Mouse (Mus musculus): ENCODE results near the gene Samd14. TPM values are rescaled to one million over a fixed set of nuclear protein-coding genes. Genes with fewer than 3 reads are reported as not detected.

Gene Samd14
- polyA plus RNA-seq, 1 experiment from 2014 or later = 35.4 TPM

- H3K4me1 ChIP-seq (replicated peaks) = peaks cover 51% of the 10 kb centered on the region
- H3K4me3 ChIP-seq (replicated peaks) = no peak overlapping the region
- no peak overlapping the region for H3K27ac ChIP-seq
- no peaks in the 10 kb centered on the region for H3K36me3 ChIP-seq
- H3K9ac ChIP-seq = no peak overlapping the region
- 66% methylated on average over 6 of the region's 6 CpGs for WGBS (ENCODE audit: insufficient replicate concordance)
- 0 out of 2 replicates have a peak, but pooled peaks cover 8% of the 10 kb centered on the region for H3K27me3 ChIP-seq
- H3K4me2 ChIP-seq = no peak overlapping the region
- ATAC-seq (ENCODE audit: low read depth) (no peak), DNase-seq (no peak)
- no peaks in the 10 kb centered on the region for H3K9me3 ChIP-seq (replicated peaks)
Observed at GRCm38 (mm10) chr11:95037306-95037705, 27.6 kb downstream of the Samd14 start.

DNA sequence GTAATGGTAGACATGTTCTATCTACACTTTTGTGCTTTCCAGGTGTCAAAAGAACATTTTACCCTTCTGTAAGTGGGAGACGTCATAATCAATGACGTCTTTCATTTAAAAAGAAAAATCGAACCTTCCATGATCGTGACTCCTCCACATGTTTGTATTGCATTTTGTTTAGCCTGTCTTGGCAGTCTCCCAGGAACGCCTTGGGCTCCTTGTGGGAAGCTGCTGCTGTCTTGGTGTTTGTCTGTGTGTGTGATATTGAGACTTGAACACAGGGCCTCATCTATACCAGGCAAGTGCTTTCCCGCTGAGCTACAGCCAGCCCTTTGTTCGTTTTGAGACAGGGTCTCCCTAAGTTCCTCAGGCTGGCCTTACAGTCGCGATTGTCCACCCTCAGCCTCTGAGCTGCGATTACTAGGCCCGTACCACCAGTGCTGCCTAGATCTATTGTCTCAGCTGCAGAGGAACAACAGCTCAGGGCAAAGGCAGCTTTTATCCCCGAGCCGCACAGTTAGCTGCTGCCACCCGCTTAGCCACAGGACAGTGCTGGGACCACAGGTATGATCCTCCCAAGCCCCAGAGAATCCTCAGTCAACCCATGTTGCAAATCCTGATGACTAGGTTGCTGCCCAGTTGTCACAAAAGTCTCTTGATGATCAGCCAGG lies 28.6 kb downstream of the Samd14 start:
- Histone ChIP-seq H3K4me2 (no peak overlapping the region), H3K27me3 (0 out of 2 replicates have a peak, but pooled peaks cover 7% of the 10 kb centered on the region), H3K27ac (no peak overlapping the region), H3K4me1 (replicated peaks) (peaks cover 50% of the 10 kb centered on the region), H3K9ac (no peak overlapping the region), H3K4me3 (replicated peaks) (no peak overlapping the region), H3K9me3 (replicated peaks) (no peaks in the 10 kb centered on the region), H3K36me3 (no peaks in the 10 kb centered on the region)
- ATAC-seq (ENCODE audit: low read depth) = no peak
- DNase-seq = no peak
- WGBS (ENCODE audit: insufficient replicate concordance) = 76% methylated on average over 14 of the region's 14 CpGs

DNA sequence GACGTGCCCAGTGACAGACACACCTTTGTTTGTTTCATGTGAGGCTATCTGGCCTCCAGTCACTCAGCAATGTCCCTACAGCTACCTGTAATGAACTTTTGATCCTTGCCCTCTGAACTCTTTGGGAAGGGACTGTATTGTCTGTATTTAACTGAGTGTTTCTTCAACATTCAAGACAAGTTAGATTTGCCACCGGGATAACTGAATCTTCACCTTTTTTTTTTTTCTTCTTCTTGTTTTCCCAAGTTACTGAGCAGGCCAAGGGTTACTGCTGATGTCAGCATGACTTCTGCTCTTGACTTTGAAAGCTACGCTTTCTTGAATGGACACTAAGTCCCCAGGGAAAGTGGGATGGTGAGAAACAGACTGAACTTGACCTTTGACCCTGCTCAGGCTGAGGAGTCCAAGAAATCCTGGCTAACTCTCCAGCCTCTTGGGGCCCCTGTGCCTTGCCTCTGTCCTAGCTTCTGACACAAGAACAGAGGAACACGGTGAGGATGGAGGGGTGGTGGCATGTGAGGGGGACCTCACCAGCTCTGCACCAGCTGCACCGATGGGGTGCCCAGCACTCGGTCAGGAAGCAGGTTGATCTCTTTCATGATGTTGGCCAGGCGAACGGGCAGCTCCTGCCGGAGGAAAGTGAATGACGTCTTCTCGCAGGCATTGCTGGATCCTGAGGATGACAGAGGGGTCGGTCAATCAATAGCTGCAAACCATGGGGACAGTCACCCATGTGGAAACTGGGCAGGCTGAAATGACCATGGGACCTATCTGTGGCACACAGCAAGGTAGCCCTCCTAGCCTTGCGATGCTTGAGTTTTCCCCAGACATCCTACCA lies 29.4 kb downstream of the Samd14 start:
- Histone ChIP-seq H3K4me2 (no peak overlapping the region), H3K9me3 (replicated peaks) (no peaks in the 10 kb centered on the region), H3K4me3 (replicated peaks) (no peak overlapping the region), H3K27ac (no peak overlapping the region), H3K27me3 (0 out of 2 replicates have a peak, but pooled peaks cover 3% of the 10 kb centered on the region), H3K9ac (no peak overlapping the region), H3K36me3 (no peaks in the 10 kb centered on the region), H3K4me1 (replicated peaks) (peaks cover 42% of the 10 kb centered on the region)
- DNase-seq (no peak), ATAC-seq (ENCODE audit: low read depth) (no peak)
- 74% methylated on average over 13 of the region's 13 CpGs for WGBS (ENCODE audit: insufficient replicate concordance)

DNA sequence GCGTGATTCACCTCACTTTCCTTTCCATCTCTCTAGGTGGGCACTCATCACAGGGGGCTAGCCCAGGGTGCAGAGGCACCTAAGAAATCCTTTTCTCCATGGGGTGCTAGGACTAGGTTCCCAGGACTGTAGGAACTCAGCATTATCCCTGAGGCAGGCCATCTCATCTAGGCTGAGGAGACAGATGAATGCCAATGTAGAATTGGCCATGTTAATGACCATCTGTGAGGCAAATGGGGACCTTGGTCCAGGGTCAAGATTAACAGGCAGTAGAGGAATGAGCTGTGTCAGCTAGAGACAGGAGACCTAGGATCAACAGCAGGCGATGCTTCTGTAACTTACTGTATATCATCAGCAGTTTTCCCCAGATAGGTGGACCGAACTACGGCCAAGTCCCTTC lies 30.1 kb downstream of the Samd14 start:
- peak overlapping the region; percentile 11; the same call in 1 of the 2 replicates for H3K27ac ChIP-seq
- peaks cover 42% of the 10 kb centered on the region for H3K4me1 ChIP-seq (replicated peaks)
- no peak for DNase-seq
- WGBS (ENCODE audit: insufficient replicate concordance) = 78% methylated on average over 4 of the region's 4 CpGs
- H3K9me3 ChIP-seq (replicated peaks) = no peaks in the 10 kb centered on the region
- H3K27me3 ChIP-seq = peaks cover 6% of the 10 kb centered on the region; the same call in 1 of the 2 replicates
- no peak for ATAC-seq (ENCODE audit: low read depth)
- H3K36me3 ChIP-seq = no peaks in the 10 kb centered on the region
- peak overlapping the region; percentile 97 for H3K4me2 ChIP-seq
- H3K4me3 ChIP-seq (replicated peaks) = no peak overlapping the region; the same call in 1 of the 2 replicates
- H3K9ac ChIP-seq = peak overlapping the region; percentile 83; the same call in 1 of the 2 replicates

- WGBS (ENCODE audit: insufficient replicate concordance) = 2% methylated on average over 20 of the region's 20 CpGs
Observed at GRCm38 (mm10) chr11:95040491-95041138, 30.9 kb downstream of the Samd14 start.

DNA sequence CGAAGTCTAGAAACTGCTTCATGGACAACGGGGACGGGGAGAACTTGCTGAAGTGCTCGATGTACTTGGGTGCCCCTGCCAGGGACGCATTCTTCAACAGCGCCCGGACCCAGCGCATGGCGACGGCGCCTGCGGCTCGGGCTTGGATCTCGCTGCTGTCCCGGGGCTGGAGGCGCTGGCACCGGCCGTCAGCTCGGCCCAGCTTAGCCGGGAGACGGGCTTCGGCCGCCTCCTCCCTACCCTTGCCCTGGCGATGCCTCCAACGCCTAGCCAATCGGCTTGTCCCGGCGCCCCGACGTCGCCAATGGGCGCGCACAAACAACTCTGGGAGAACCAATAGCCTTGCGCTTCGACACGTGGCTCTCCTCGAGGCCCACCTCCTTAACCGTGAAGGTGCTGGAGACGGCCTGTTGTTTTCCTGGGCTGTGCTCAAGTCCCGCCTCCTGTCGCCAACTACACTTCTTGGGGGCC lies 31.5 kb downstream of the Samd14 start, which contains the start of gene Pdk2:
Gene Pdk2, minus strand, starts transcription at position 216 of the 471 bp plus-strand sequence.
- WGBS (ENCODE audit: insufficient replicate concordance) = under 1% methylated on average over 41 of the region's 41 CpGs

More at GRCm38 (mm10) chr11:95040491-95041138, 30.9 kb downstream of the Samd14 start:
- H3K27ac ChIP-seq = peak overlapping the region; percentile 66
- H3K4me2 ChIP-seq = peak overlapping the region; percentile 97
- peaks cover 42% of the 10 kb centered on the region for H3K4me1 ChIP-seq (replicated peaks)
- peak overlapping the region; percentile 71 for H3K4me3 ChIP-seq (replicated peaks)
- peaks cover 11% of the 10 kb centered on the region for H3K27me3 ChIP-seq
- H3K9me3 ChIP-seq (replicated peaks) = no peaks in the 10 kb centered on the region
- H3K36me3 ChIP-seq = no peaks in the 10 kb centered on the region
- peak; percentile 18; the same call in 1 of the 2 replicates for ATAC-seq (ENCODE audit: low read depth)
- peak; percentile 54 for DNase-seq
- H3K9ac ChIP-seq = peak overlapping the region; percentile 83

DNA sequence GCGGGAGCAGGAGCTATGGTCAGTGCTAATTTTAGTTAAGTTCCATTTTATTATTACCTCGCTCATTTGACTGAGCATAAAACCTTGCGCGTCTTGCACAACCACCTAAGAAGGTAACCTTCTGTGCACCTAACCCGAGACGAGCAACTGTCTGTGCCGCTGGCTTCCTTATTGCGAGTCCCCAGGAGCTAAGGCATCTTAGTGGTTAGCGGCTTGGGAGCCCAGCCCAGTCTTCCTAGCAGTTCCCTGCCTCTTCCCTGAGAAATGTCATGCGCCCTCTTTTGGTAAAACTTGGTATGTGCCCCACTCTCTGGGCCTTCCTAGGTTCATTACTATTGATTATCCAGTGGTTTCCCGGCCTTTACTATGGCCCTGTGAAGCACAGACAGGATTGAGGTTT lies 32.4 kb downstream of the Samd14 start:
- 0% methylated on average over 11 of the region's 11 CpGs for WGBS (ENCODE audit: insufficient replicate concordance)
- DNase-seq (peak; percentile 74), ATAC-seq (ENCODE audit: low read depth) (peak; percentile 32)
- peaks cover 20% of the 10 kb centered on the region for H3K27me3 ChIP-seq
- H3K4me2 ChIP-seq = peak overlapping the region; percentile 97
- no peaks in the 10 kb centered on the region for H3K36me3 ChIP-seq
- peak overlapping the region; percentile 83 for H3K27ac ChIP-seq
- H3K4me1 ChIP-seq (replicated peaks) = peaks cover 42% of the 10 kb centered on the region
- peak overlapping the region; percentile 54 for H3K4me3 ChIP-seq (replicated peaks)
- H3K9me3 ChIP-seq (replicated peaks) = no peaks in the 10 kb centered on the region
- peak overlapping the region; percentile 68 for H3K9ac ChIP-seq

More for the DNA sequence above, 31.5 kb downstream of the Samd14 start, which contains the start of gene Pdk2:
- peak within 1 kb of the TSS; percentile 71 for H3K4me3 ChIP-seq (replicated peaks)
- peak within 1 kb of the TSS; percentile 83 for H3K9ac ChIP-seq
- peak within 1 kb of the TSS; percentile 97 for H3K4me2 ChIP-seq
- no peaks in the 10 kb centered on the region for H3K9me3 ChIP-seq (replicated peaks)
- no peaks in the 10 kb centered on the region for H3K36me3 ChIP-seq
- H3K27me3 ChIP-seq = peaks cover 14% of the 10 kb centered on the region
- DNase-seq = peak; percentile 95
- peak; percentile 96 for ATAC-seq (ENCODE audit: low read depth)
- peak within 1 kb of the TSS; percentile 83 for H3K27ac ChIP-seq
- peaks cover 42% of the 10 kb centered on the region for H3K4me1 ChIP-seq (replicated peaks)

GRCm38 (mm10) chr11:95043060-95043459 lies 33.4 kb downstream of the Samd14 start:
- Histone ChIP-seq H3K27ac (no peak overlapping the region), H3K9ac (no peak overlapping the region), H3K4me3 (replicated peaks) (no peak overlapping the region), H3K9me3 (replicated peaks) (no peaks in the 10 kb centered on the region), H3K4me2 (no peak overlapping the region), H3K27me3 (peaks cover 20% of the 10 kb centered on the region), H3K36me3 (no peaks in the 10 kb centered on the region), H3K4me1 (replicated peaks) (peaks cover 42% of the 10 kb centered on the region)
- WGBS (ENCODE audit: insufficient replicate concordance) = 67% methylated on average over 4 of the region's 4 CpGs
- DNase-seq (no peak), ATAC-seq (ENCODE audit: low read depth) (no peak)

GRCm38 (mm10) chr11:95043608-95044007 lies 33.9 kb downstream of the Samd14 start:
- ATAC-seq (ENCODE audit: low read depth) = no peak
- H3K4me3 ChIP-seq (replicated peaks) = no peak overlapping the region
- WGBS (ENCODE audit: insufficient replicate concordance) = 45% methylated on average over 7 of the region's 7 CpGs

DNA sequence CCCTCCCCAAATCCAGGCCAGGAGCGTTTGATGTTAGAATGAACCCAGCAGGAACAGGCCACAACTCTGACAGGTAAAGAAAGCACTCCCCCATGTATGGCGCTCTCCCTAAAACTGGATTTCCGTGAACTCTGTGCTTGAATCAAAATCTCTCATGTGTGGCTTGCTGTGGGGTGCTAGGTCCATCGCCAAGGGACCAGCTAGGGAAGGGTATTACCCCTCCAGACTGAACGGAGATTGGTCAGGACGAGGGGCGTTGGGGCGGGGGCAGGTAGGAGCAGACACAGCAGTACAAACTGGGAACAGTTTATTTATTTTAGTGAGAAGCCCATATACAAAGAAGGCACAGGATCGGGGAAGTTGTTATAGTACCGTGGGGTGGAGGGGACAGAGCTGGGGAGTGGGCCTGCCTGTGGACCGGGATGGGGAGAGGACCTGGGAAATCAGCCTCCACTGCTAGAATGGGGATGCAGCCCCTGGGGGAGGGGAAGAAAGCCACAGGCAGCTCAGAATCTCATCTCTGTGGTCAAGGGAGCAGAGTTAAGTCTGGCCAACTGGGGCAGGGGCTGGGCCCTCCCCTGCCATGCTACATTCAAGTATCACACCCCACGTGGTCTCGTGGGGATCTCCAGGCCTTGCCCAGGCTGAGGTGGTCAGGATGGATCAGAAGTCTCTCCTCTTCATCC lies 34.6 kb downstream of the Samd14 start:
- no peak overlapping the region for H3K9ac ChIP-seq
- 53% methylated on average over 13 of the region's 13 CpGs for WGBS (ENCODE audit: insufficient replicate concordance)

More at GRCm38 (mm10) chr11:95043608-95044007, 33.9 kb downstream of the Samd14 start:
- Histone ChIP-seq H3K4me2 (no peak overlapping the region), H3K9me3 (replicated peaks) (no peaks in the 10 kb centered on the region), H3K27ac (no peak overlapping the region), H3K9ac (no peak overlapping the region), H3K4me1 (replicated peaks) (peaks cover 38% of the 10 kb centered on the region), H3K27me3 (peaks cover 20% of the 10 kb centered on the region), H3K36me3 (no peaks in the 10 kb centered on the region)
- no peak for DNase-seq

More for the DNA sequence above, 34.6 kb downstream of the Samd14 start:
- Histone ChIP-seq H3K27ac (no peak overlapping the region), H3K36me3 (no peaks in the 10 kb centered on the region), H3K9me3 (replicated peaks) (no peaks in the 10 kb centered on the region), H3K27me3 (peaks cover 20% of the 10 kb centered on the region), H3K4me3 (replicated peaks) (no peak overlapping the region), H3K4me1 (replicated peaks) (peaks cover 33% of the 10 kb centered on the region), H3K4me2 (no peak overlapping the region)
- DNase-seq (no peak), ATAC-seq (ENCODE audit: low read depth) (no peak)

Measured in liver, embryonic 13.5 days (tissue).